Mouse (Mus musculus): ENCODE measurements at regions not wholly inside any gene's neighbourhood (a gene's known extent, or its start where the extent isn't known, plus 50 kb on each side); places are given as distances from the start of the nearest gene placed in this dataset.
A peak's percentile ranks its signal among the peaks of the same experiment; 100 is the strongest.

- DNase-seq (peak; percentile 47), ATAC-seq (ENCODE audit: insufficient read depth) (peak; percentile 57; the same call in 1 of the 2 replicates)
- Histone ChIP-seq H3K4me2 (no peak overlapping the region), H3K4me3 (ENCODE audit: low read depth, low read length) (no peak overlapping the region), H3K36me3 (ENCODE audit: insufficient read depth) (no peaks in the 10 kb centered on the region), H3K27me3 (ENCODE audit: insufficient read depth, low read length) (no peaks in the 10 kb centered on the region), H3K9me3 (ENCODE audit: low read depth, low read length) (no peaks in the 10 kb centered on the region), H3K27ac (ENCODE audit: low read depth) (no peak overlapping the region), H3K9ac (no peak overlapping the region), H3K4me1 (ENCODE audit: insufficient read depth) (no peaks in the 10 kb centered on the region)
- 36% methylated on average over 4 of the region's 4 CpGs for WGBS
- no peak for TF ChIP-seq CTCF (IDR thresholded peaks at IDR 0.05; ENCODE audit: low read depth)
These were observed 73.7 kb upstream of the Stt3b start for GRCm38 (mm10) chr9:115383935-115384334.

- Histone ChIP-seq H3K27me3 (ENCODE audit: insufficient read depth, low read length) (no peaks in the 10 kb centered on the region), H3K9me3 (ENCODE audit: low read depth, low read length) (no peaks in the 10 kb centered on the region), H3K9ac (no peak overlapping the region), H3K4me1 (ENCODE audit: insufficient read depth) (no peaks in the 10 kb centered on the region), H3K27ac (ENCODE audit: low read depth) (no peak overlapping the region; the same call in 1 of the 2 replicates), H3K4me3 (ENCODE audit: low read depth, low read length) (no peak overlapping the region), H3K4me2 (no peak overlapping the region), H3K36me3 (ENCODE audit: insufficient read depth) (no peaks in the 10 kb centered on the region)
- ATAC-seq (ENCODE audit: insufficient read depth) (peak; percentile 51), DNase-seq (peak; percentile 30)
- TF ChIP-seq CTCF (IDR thresholded peaks at IDR 0.05; ENCODE audit: low read depth) = no peak
- 77% methylated on average over 1 of the region's 1 CpGs for WGBS
These were observed 74.1 kb upstream of the Stt3b start for GRCm38 (mm10) chr9:115384345-115384744.

GRCm38 (mm10) chr9:115387471-115388360 is 77.5 kb upstream of the Stt3b start:
- H3K4me3 ChIP-seq (ENCODE audit: low read depth, low read length) = no peak overlapping the region
- DNase-seq (peak; percentile 21), ATAC-seq (ENCODE audit: insufficient read depth) (no peak)
- WGBS = 65% methylated on average over 26 of the region's 26 CpGs
- TF ChIP-seq CTCF (IDR thresholded peaks at IDR 0.05; ENCODE audit: low read depth) = no peak
- H3K27ac ChIP-seq (ENCODE audit: low read depth) = no peak overlapping the region
- H3K9me3 ChIP-seq (ENCODE audit: low read depth, low read length) = no peaks in the 10 kb centered on the region
- H3K4me2 ChIP-seq = no peak overlapping the region
- H3K4me1 ChIP-seq (ENCODE audit: insufficient read depth) = peaks cover 10% of the 10 kb centered on the region; the same call in 1 of the 2 replicates
- no peak overlapping the region for H3K9ac ChIP-seq
- no peaks in the 10 kb centered on the region for H3K27me3 ChIP-seq (ENCODE audit: insufficient read depth, low read length)
- H3K36me3 ChIP-seq (ENCODE audit: insufficient read depth) = no peaks in the 10 kb centered on the region

- WGBS = 89% methylated on average over 11 of the region's 11 CpGs
- H3K27me3 ChIP-seq (ENCODE audit: insufficient read depth, low read length) = no peaks in the 10 kb centered on the region
These were observed 78.1 kb upstream of the Stt3b start for GRCm38 (mm10) chr9:115388361-115388759.

GRCm38 (mm10) chr9:115389082-115389481 is 78.9 kb upstream of the Stt3b start:
- Histone ChIP-seq H3K27ac (ENCODE audit: low read depth) (no peak overlapping the region), H3K9me3 (ENCODE audit: low read depth, low read length) (no peaks in the 10 kb centered on the region), H3K4me1 (ENCODE audit: insufficient read depth) (peaks cover 10% of the 10 kb centered on the region; the same call in 1 of the 2 replicates), H3K36me3 (ENCODE audit: insufficient read depth) (no peaks in the 10 kb centered on the region), H3K9ac (no peak overlapping the region), H3K4me2 (no peak overlapping the region), H3K4me3 (ENCODE audit: low read depth, low read length) (no peak overlapping the region), H3K27me3 (ENCODE audit: insufficient read depth, low read length) (no peaks in the 10 kb centered on the region)
- 87% methylated on average over 2 of the region's 2 CpGs for WGBS
- ATAC-seq (ENCODE audit: insufficient read depth) (no peak), DNase-seq (no peak)
- TF ChIP-seq CTCF (IDR thresholded peaks at IDR 0.05; ENCODE audit: low read depth) = no peak

More at GRCm38 (mm10) chr9:115388361-115388759, 78.1 kb upstream of the Stt3b start:
- Histone ChIP-seq H3K4me3 (ENCODE audit: low read depth, low read length) (no peak overlapping the region), H3K36me3 (ENCODE audit: insufficient read depth) (no peaks in the 10 kb centered on the region), H3K9ac (no peak overlapping the region), H3K4me2 (no peak overlapping the region), H3K4me1 (ENCODE audit: insufficient read depth) (peaks cover 10% of the 10 kb centered on the region; the same call in 1 of the 2 replicates), H3K9me3 (ENCODE audit: low read depth, low read length) (no peaks in the 10 kb centered on the region), H3K27ac (ENCODE audit: low read depth) (no peak overlapping the region)
- DNase-seq (no peak), ATAC-seq (ENCODE audit: insufficient read depth) (no peak)
- no peak for TF ChIP-seq CTCF (IDR thresholded peaks at IDR 0.05; ENCODE audit: low read depth)

GRCm38 (mm10) chr9:115390880-115391281 is 80.7 kb upstream of the Stt3b start:
- 0 out of 2 replicates have a peak, but pooled peaks have one; percentile 2 for TF ChIP-seq CTCF (IDR thresholded peaks at IDR 0.05; ENCODE audit: low read depth)
- 3% methylated on average over 11 of the region's 11 CpGs for WGBS
- H3K9me3 ChIP-seq (ENCODE audit: low read depth, low read length) = no peaks in the 10 kb centered on the region
- no peaks in the 10 kb centered on the region for H3K27me3 ChIP-seq (ENCODE audit: insufficient read depth, low read length)
- no peaks in the 10 kb centered on the region for H3K36me3 ChIP-seq (ENCODE audit: insufficient read depth)
- peaks cover 10% of the 10 kb centered on the region; the same call in 1 of the 2 replicates for H3K4me1 ChIP-seq (ENCODE audit: insufficient read depth)
- DNase-seq = peak; percentile 86
- 0 out of 2 replicates have a peak overlapping the region, but pooled peaks have one; percentile 19 for H3K27ac ChIP-seq (ENCODE audit: low read depth)
- H3K4me3 ChIP-seq (ENCODE audit: low read depth, low read length) = no peak overlapping the region
- H3K4me2 ChIP-seq = peak overlapping the region; percentile 48
- H3K9ac ChIP-seq = no peak overlapping the region; the same call in 1 of the 2 replicates
- peak; percentile 92 for ATAC-seq (ENCODE audit: insufficient read depth)

- Histone ChIP-seq H3K27ac (ENCODE audit: low read depth) (no peak overlapping the region), H3K36me3 (ENCODE audit: insufficient read depth) (no peaks in the 10 kb centered on the region), H3K4me1 (ENCODE audit: insufficient read depth) (peaks cover 8% of the 10 kb centered on the region; the same call in 1 of the 2 replicates), H3K9me3 (ENCODE audit: low read depth, low read length) (no peaks in the 10 kb centered on the region), H3K4me3 (ENCODE audit: low read depth, low read length) (no peak overlapping the region), H3K4me2 (no peak overlapping the region), H3K27me3 (ENCODE audit: insufficient read depth, low read length) (no peaks in the 10 kb centered on the region), H3K9ac (no peak overlapping the region)
- no peak for ATAC-seq (ENCODE audit: insufficient read depth)
- DNase-seq = no peak
- TF ChIP-seq CTCF (IDR thresholded peaks at IDR 0.05; ENCODE audit: low read depth) = no peak
- WGBS = 93% methylated on average over 8 of the region's 8 CpGs
These were observed 85.3 kb upstream of the Stt3b start for GRCm38 (mm10) chr9:115395511-115395910.

All from lung, embryonic 14.5 days (tissue).